Mouse (Mus musculus) hindbrain, embryonic 12.5 days (tissue): ENCODE measurements around the gene Unc5c. TPM values are rescaled to one million over a fixed set of nuclear protein-coding genes. Genes with fewer than 3 reads are reported as not detected.

Experiments
- ATAC-seq: fragments of 200-750 bp; cut with Nextera tagmentation; 2 replicates; pipeline ENCODE4 v1.8.0; 2017; ENCODE audit warnings: moderate TSS enrichment; ENCODE audit not compliant: low FRiP score
- H3K27ac ChIP-seq: fragments of 300-500 bp; sonication (generic); 2 replicates; pipeline ENCODE4 v1.5.1; 2016; ENCODE audit warnings: mild to moderate bottlenecking
- H3K27me3 ChIP-seq: fragments of 300-500 bp; sonication (generic); 2 replicates; pipeline ENCODE4 v1.6.1; 2016; ENCODE audit warnings: mild to moderate bottlenecking
- H3K36me3 ChIP-seq: fragments of 300-500 bp; sonication (generic); 2 replicates; pipeline ENCODE4 v1.6.1; 2016; ENCODE audit warnings: mild to moderate bottlenecking
- H3K4me1 ChIP-seq: fragments of 300-500 bp; sonication (generic); 2 replicates; pipeline ENCODE4 v1.6.1; 2016
- H3K4me2 ChIP-seq: fragments of 300-500 bp; sonication (generic); replicated peaks from 2 replicates; pipeline ENCODE4 v1.6.1; 2016; ENCODE audit warnings: mild to moderate bottlenecking
- H3K4me3 ChIP-seq: fragments of 300-500 bp; sonication (generic); 2 replicates; pipeline ENCODE4 v1.5.1; 2016; ENCODE audit warnings: mild to moderate bottlenecking
- H3K9ac ChIP-seq: fragments of 300-500 bp; sonication (generic); 2 replicates; pipeline ENCODE4 v1.6.1; 2016; ENCODE audit warnings: mild to moderate bottlenecking, moderate library complexity
- H3K9me3 ChIP-seq: fragments of 300-500 bp; sonication (generic); replicated peaks from 2 replicates; pipeline ENCODE4 v1.6.1; 2016; ENCODE audit warnings: mild to moderate bottlenecking
- WGBS: fragments of 180-500 bp; shearing (Covaris S2); methylation state at CpG from one replicate; pipeline ENCODE4 v1.1.7; 2016; 5-methylcytosine and 5-hydroxymethylcytosine counted together
- polyA plus RNA-seq: library from polyadenylated mRNA; unstranded; fragments of >200 nt; fragmentation: Nextera tagmentation; extraction: Ambion mirVana; gene quantifications from 2 replicates; pipeline ENCODE4 v1.2.1, GENCODE M21; 2016

The Unc5c gene
- polyA plus RNA-seq, 1 experiment from 2014 or later, result 21.7 TPM

DNA sequence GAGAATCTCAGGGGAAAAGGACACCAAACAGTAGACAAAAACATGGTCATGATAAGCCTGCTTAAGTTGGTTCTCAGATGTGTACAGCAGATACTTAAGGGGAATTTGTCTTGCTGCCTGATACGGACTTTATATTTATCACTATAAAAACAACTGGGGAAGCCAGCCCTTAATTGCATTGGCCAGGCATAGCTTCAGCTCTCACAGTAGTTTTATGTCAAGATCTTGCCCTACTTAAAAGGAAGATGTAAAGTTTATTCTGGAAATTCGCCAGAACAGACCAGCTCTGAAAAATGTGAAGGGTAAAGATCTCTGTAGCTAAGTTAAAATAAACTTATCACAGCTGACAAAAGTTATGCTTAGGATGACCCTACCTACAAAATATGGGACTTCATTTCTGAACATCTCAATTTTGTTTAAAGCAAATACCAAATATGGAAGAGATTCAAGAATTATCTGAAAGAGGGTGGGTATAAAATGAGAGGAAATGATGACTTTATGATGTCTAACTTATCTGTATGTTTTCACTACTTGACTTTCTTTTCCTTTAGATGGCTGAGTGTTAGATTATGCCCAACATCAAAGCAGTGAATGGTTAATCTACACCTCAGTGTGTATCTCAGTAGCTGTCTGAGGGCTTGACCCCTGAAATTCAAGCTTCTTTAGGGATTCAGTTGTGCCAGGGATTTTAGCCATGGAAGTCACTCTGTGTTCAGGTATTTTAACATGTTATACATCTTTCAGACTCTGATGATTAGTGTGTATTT lies 18.8 kb downstream of the Unc5c start:
- Histone ChIP-seq H3K9me3 (no peaks in the 10 kb centered on the region), H3K4me1 (no peaks in the 10 kb centered on the region), H3K27me3 (no peaks in the 10 kb centered on the region), H3K4me3 (no peak overlapping the region), H3K4me2 (no peak overlapping the region), H3K27ac (no peak overlapping the region), H3K9ac (no peak overlapping the region), H3K36me3 (no peaks in the 10 kb centered on the region)
- WGBS, result 70% methylated on average over 2 of the region's 2 CpGs
- ATAC-seq, result no peak

DNA sequence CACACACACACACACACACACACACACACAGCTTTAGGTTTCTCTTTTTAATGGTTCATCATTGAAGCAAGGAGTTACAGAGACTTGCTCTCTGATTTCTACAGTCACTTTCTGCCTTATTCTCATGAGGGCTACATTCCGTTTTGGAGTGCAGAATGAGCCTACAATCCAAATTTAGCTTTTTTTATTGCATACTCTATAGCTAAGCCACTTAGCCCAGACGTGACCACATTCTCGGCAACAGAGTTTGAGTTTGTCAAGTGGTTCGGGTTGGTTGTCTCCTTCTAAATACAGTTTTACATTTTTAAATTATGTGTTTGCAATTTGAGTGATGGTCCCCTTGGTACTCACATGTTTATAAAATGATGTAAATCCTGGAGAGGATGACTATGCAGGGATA lies 20.2 kb downstream of the Unc5c start:
- WGBS, result 84% methylated on average over 4 of the region's 4 CpGs
- no peak overlapping the region for H3K4me3 ChIP-seq
- no peaks in the 10 kb centered on the region for H3K36me3 ChIP-seq
- no peak overlapping the region for H3K27ac ChIP-seq
- H3K27me3 ChIP-seq, result no peaks in the 10 kb centered on the region
- H3K9ac ChIP-seq, result no peak overlapping the region
- H3K9me3 ChIP-seq, result no peaks in the 10 kb centered on the region
- H3K4me2 ChIP-seq, result no peak overlapping the region
- no peaks in the 10 kb centered on the region for H3K4me1 ChIP-seq
- no peak for ATAC-seq

DNA sequence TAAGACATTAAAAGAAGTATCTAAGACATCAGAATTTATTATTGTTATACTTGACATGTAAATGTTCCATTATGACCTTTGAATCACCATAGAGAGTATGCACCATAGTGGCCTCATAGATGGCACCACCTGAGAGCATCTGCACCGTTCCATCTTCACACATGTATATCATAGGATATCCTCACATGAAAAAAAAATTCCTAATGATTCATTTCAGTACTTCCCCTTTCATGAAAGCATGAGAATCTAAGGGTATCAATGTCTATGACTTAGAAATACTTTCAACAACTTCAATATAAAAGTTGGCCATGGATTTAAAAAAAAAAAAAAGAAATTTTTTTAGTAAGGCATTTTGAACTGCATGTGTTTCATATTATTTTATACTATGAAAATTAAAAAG lies 25.6 kb downstream of the Unc5c start:
- Histone ChIP-seq H3K36me3 (no peaks in the 10 kb centered on the region), H3K27me3 (no peaks in the 10 kb centered on the region), H3K9ac (no peak overlapping the region), H3K9me3 (no peaks in the 10 kb centered on the region), H3K4me2 (no peak overlapping the region), H3K4me3 (no peak overlapping the region), H3K4me1 (peaks cover 10% of the 10 kb centered on the region), H3K27ac (no peak overlapping the region)
- WGBS, result 76% methylated on average over 1 of the region's 1 CpGs
- no peak for ATAC-seq

DNA sequence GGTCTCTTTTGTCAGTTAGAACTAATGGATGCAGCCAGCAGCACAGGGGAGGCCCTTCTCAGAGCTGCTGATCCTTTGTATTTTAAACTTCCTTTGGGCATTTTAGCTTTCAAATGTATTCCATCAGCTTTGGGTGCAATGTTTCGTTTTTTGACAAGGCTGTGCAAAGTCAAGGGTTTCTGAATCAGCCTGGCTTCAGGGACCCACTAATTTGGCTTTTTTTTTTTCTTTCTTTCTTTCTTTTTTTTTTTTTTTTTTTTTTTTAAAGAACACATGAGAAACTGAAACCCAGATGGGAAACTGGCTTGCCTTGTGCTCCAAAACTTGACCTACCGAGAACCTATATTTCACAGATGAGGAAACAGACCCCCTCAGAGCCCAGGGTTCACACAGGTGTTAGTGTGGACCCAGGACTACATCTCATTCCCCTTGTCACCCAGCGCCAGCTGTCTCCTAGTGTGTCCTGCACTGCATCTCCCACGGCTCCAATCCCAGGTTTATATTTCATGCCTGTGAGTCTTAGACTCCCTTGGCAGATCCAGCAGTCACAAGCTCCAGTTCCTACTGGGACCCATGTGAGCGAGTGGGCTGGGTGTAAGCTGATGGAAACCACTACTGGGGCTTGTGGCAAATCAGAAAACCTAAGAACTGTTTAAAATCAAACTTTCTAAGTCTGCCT lies 26.4 kb downstream of the Unc5c start:
- Histone ChIP-seq H3K27ac (peak overlapping the region; percentile 52; the same call in 1 of the 2 replicates), H3K9ac (no peak overlapping the region), H3K27me3 (no peaks in the 10 kb centered on the region), H3K36me3 (no peaks in the 10 kb centered on the region), H3K4me1 (peaks cover 10% of the 10 kb centered on the region), H3K9me3 (no peaks in the 10 kb centered on the region), H3K4me3 (no peak overlapping the region), H3K4me2 (0 out of 2 replicates have a peak overlapping the region, but pooled peaks have one; percentile 4)
- 36% methylated on average over 5 of the region's 5 CpGs for WGBS
- ATAC-seq, result no peak

DNA sequence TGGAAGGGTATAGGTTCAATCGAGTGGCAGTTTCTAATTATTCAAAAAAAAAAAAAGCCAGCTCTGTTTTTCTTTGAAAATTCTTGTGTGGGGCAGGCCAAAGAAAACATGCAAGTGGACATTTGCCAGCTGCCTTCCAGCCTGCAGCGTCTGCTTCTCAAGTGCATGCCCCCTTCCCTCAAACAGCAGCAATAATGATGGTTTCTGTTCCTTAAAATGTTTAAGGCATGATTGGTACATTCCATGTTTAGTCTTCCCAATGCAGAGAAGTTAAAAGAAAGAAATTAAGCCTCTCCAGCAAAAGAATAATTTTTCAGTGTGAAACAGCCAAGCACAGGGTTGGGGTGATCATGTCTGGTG lies 26.9 kb downstream of the Unc5c start:
- H3K27me3 ChIP-seq, result no peaks in the 10 kb centered on the region
- H3K9ac ChIP-seq, result no peak overlapping the region
- no peak overlapping the region for H3K4me3 ChIP-seq
- H3K9me3 ChIP-seq, result no peaks in the 10 kb centered on the region
- no peak overlapping the region for H3K27ac ChIP-seq
- no peak for ATAC-seq
- H3K36me3 ChIP-seq, result no peaks in the 10 kb centered on the region
- H3K4me1 ChIP-seq, result peaks cover 10% of the 10 kb centered on the region
- WGBS, result 50% methylated on average over 2 of the region's 2 CpGs
- H3K4me2 ChIP-seq, result no peak overlapping the region

GRCm38 (mm10) chr3:141493000-141493399 lies 28.0 kb downstream of the Unc5c start:
- no peak overlapping the region for H3K9ac ChIP-seq
- H3K27me3 ChIP-seq, result no peaks in the 10 kb centered on the region
- no peak overlapping the region for H3K27ac ChIP-seq
- WGBS, result 60% methylated on average over 3 of the region's 3 CpGs
- no peak overlapping the region for H3K4me3 ChIP-seq
- no peak for ATAC-seq
- H3K4me1 ChIP-seq, result peaks cover 10% of the 10 kb centered on the region
- H3K9me3 ChIP-seq, result no peaks in the 10 kb centered on the region
- no peak overlapping the region for H3K4me2 ChIP-seq
- H3K36me3 ChIP-seq, result no peaks in the 10 kb centered on the region

- no peaks in the 10 kb centered on the region for H3K9me3 ChIP-seq
- H3K27ac ChIP-seq, result no peak overlapping the region
- H3K9ac ChIP-seq, result no peak overlapping the region
- H3K4me2 ChIP-seq, result no peak overlapping the region
- H3K27me3 ChIP-seq, result no peaks in the 10 kb centered on the region
- WGBS, result 75% methylated on average over 4 of the region's 4 CpGs
- H3K4me3 ChIP-seq, result no peak overlapping the region
- ATAC-seq, result no peak
- no peaks in the 10 kb centered on the region for H3K36me3 ChIP-seq
- no peaks in the 10 kb centered on the region for H3K4me1 ChIP-seq
Observed at GRCm38 (mm10) chr3:141498348-141499056, 33.5 kb downstream of the Unc5c start.

- no peaks in the 10 kb centered on the region for H3K4me1 ChIP-seq
- no peak overlapping the region for H3K9ac ChIP-seq
- no peaks in the 10 kb centered on the region for H3K36me3 ChIP-seq
- no peak overlapping the region for H3K4me2 ChIP-seq
- no peaks in the 10 kb centered on the region for H3K27me3 ChIP-seq
- WGBS, result 54% methylated on average over 4 of the region's 4 CpGs
- no peak overlapping the region for H3K27ac ChIP-seq
- no peaks in the 10 kb centered on the region for H3K9me3 ChIP-seq
- no peak overlapping the region for H3K4me3 ChIP-seq
- no peak for ATAC-seq
Observed at GRCm38 (mm10) chr3:141501845-141502505, 37.0 kb downstream of the Unc5c start.

DNA sequence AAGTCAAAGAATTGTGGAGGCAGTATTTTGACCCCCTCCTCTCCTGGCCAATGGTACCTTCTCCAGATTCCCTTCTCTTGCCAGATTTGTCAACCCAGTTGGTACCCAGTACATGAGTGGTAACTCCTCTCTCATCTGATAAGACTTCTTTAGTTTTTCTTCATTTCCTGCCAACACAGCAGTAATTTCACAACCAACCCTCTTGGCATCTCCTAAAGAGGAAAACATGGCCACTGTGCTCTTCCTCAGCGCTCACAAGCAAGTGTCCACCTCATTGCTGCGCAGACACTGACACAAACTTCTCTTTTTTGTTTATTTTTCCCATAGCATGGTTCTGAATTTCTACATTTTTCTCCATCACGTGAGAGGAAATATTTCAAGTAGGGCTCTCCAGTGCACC lies 38.3 kb downstream of the Unc5c start:
- Histone ChIP-seq H3K9me3 (no peaks in the 10 kb centered on the region), H3K27me3 (no peaks in the 10 kb centered on the region), H3K27ac (no peak overlapping the region), H3K9ac (no peak overlapping the region), H3K4me2 (no peak overlapping the region), H3K4me3 (no peak overlapping the region), H3K36me3 (no peaks in the 10 kb centered on the region), H3K4me1 (no peaks in the 10 kb centered on the region)
- WGBS, result 85% methylated on average over 3 of the region's 3 CpGs
- no peak for ATAC-seq

- no peak overlapping the region for H3K9ac ChIP-seq
- no peaks in the 10 kb centered on the region for H3K9me3 ChIP-seq
- H3K4me1 ChIP-seq, result no peaks in the 10 kb centered on the region
- no peak overlapping the region for H3K4me2 ChIP-seq
- WGBS, result 47% methylated on average over 1 of the region's 1 CpGs
- H3K36me3 ChIP-seq, result no peaks in the 10 kb centered on the region
- ATAC-seq, result no peak
- H3K27ac ChIP-seq, result no peak overlapping the region
- H3K27me3 ChIP-seq, result no peaks in the 10 kb centered on the region
- H3K4me3 ChIP-seq, result no peak overlapping the region
Observed at GRCm38 (mm10) chr3:141509772-141510171, 44.8 kb downstream of the Unc5c start.

GRCm38 (mm10) chr3:141511253-141512038 lies 46.4 kb downstream of the Unc5c start:
- Histone ChIP-seq H3K9me3 (no peaks in the 10 kb centered on the region), H3K9ac (no peak overlapping the region), H3K4me1 (no peaks in the 10 kb centered on the region), H3K4me2 (no peak overlapping the region), H3K27me3 (no peaks in the 10 kb centered on the region), H3K27ac (no peak overlapping the region), H3K36me3 (no peaks in the 10 kb centered on the region), H3K4me3 (no peak overlapping the region)
- 68% methylated on average over 5 of the region's 5 CpGs for WGBS
- ATAC-seq, result no peak

DNA sequence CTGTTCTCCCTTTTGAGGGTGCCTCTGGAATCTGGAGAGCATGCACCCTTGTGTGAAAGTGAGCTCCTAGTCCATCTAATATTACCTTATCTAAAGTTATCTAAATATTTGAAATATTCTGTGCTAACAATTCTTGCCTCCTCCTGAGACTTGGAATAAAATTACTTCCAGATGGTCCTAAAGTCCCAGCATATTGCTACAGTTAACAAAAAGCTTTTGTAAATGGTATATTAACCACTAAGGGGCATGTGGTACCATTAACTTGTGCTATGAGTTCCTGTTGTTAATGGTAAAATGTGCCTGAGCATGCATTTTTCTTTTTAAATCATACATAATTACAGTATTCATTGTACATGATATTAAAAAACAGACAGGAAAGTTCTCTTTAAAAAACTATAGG lies 63.7 kb downstream of the Unc5c start:
- no peak for ATAC-seq
- H3K4me2 ChIP-seq, result no peak overlapping the region
- H3K36me3 ChIP-seq, result no peaks in the 10 kb centered on the region
- no peaks in the 10 kb centered on the region for H3K27me3 ChIP-seq
- H3K27ac ChIP-seq, result no peak overlapping the region
- no peaks in the 10 kb centered on the region for H3K9me3 ChIP-seq
- H3K4me3 ChIP-seq, result no peak overlapping the region
- H3K4me1 ChIP-seq, result no peaks in the 10 kb centered on the region
- H3K9ac ChIP-seq, result no peak overlapping the region
